In genomic region chr1:79921333-79921732, GRCm38 (mm10) we compare ENCODE assay signal across 24 mouse cellular contexts.
"Had no signal": no experiment of that assay in that cellular context is flagged by ENCODE, and none has a peak within 500 bp of the region (broad histone marks: within the 10 kb centered on the region; RNA-seq: fewer than 3 reads in every experiment).

No protein-coding gene starts in this region.

- DNase-seq: heart, postnatal 36 days; heart, postnatal 4 days; layer of hippocampus, adult 9-11 months; layer of hippocampus, postnatal 36 days had no signal

- H3K36me3 ChIP-seq: heart, embryonic 10.5 days; heart, embryonic 12.5 days; heart, embryonic 13.5 days; heart, embryonic 15.5 days; hindbrain, embryonic 10.5 days; hindbrain, embryonic 12.5 days; hindbrain, embryonic 13.5 days; hindbrain, embryonic 15.5 days; intestine, embryonic 15.5 days; kidney, embryonic 15.5 days had no signal

- H3K27me3 ChIP-seq: heart, embryonic 12.5 days; heart, embryonic 13.5 days; heart, embryonic 15.5 days; hindbrain, embryonic 12.5 days; hindbrain, embryonic 13.5 days; hindbrain, embryonic 15.5 days; intestine, embryonic 15.5 days; kidney, embryonic 15.5 days had no signal

- H3K4me2 ChIP-seq: heart, embryonic 11.5 days; heart, embryonic 12.5 days; heart, embryonic 13.5 days; heart, embryonic 15.5 days; hindbrain, embryonic 12.5 days; hindbrain, embryonic 13.5 days; hindbrain, embryonic 14.5 days; hindbrain, embryonic 15.5 days; intestine, embryonic 15.5 days; kidney, embryonic 15.5 days had no signal

- H3K9me3 ChIP-seq: heart, embryonic 10.5 days; heart, embryonic 12.5 days; heart, embryonic 13.5 days; heart, embryonic 15.5 days; hindbrain, embryonic 10.5 days; hindbrain, embryonic 12.5 days; hindbrain, embryonic 13.5 days; hindbrain, embryonic 15.5 days; intestine, embryonic 15.5 days; kidney, embryonic 15.5 days had no signal

- ATAC-seq: hindbrain, embryonic 16.5 days; hindbrain, postnatal 0 days; inflammation-experienced regulatory T-cells, adult 6 months; intestine, embryonic 15.5 days; intestine, embryonic 16.5 days; intestine, postnatal 0 days had no signal

- H3K4me1 ChIP-seq: heart, embryonic 10.5 days; heart, embryonic 12.5 days; heart, embryonic 13.5 days; heart, embryonic 15.5 days; hindbrain, embryonic 10.5 days; hindbrain, embryonic 12.5 days; hindbrain, embryonic 13.5 days; hindbrain, embryonic 15.5 days; intestine, embryonic 15.5 days had no signal

- H3K9ac ChIP-seq: heart, embryonic 12.5 days; heart, embryonic 13.5 days; heart, embryonic 15.5 days; hindbrain, embryonic 12.5 days; hindbrain, embryonic 13.5 days; hindbrain, embryonic 14.5 days; hindbrain, embryonic 15.5 days; intestine, embryonic 15.5 days; kidney, embryonic 15.5 days had no signal

- H3K4me3 ChIP-seq: heart, adult 2 months; heart, embryonic 10.5 days; heart, embryonic 12.5 days; heart, embryonic 13.5 days; heart, embryonic 15.5 days; hindbrain, embryonic 10.5 days; hindbrain, embryonic 12.5 days; hindbrain, embryonic 13.5 days; hindbrain, embryonic 15.5 days; intestine, embryonic 15.5 days; kidney, embryonic 15.5 days; layer of hippocampus, adult 2 months had no signal

- H3K27ac ChIP-seq: heart, adult 2 months; heart, embryonic 10.5 days; heart, embryonic 13.5 days; heart, embryonic 15.5 days; hindbrain, embryonic 10.5 days; hindbrain, embryonic 12.5 days; hindbrain, embryonic 13.5 days; hindbrain, embryonic 14.5 days; hindbrain, embryonic 15.5 days; hindbrain, postnatal 0 days; intestine, embryonic 15.5 days; kidney, embryonic 15.5 days; kidney, postnatal 0 days; layer of hippocampus, adult 2 months had no signal
